Mouse (Mus musculus) mouse embryonic stem cell (cell line): Measurements from ENCODE around the gene Prr13.

Experiments
- in situ Hi-C, 2 experiments: fragments of 300-500 bp; cut with MboI; formaldehyde crosslinking; loops; 1 replicate in 1 of 2; 3 replicates in 1 of 2; pipeline ENCODE4 v1.14.3; 2019 to 2020; ENCODE audit warnings: low sequenced_read_pairs in 2 of 2, low pct_unique_long_range_greater_than_20kb in 1 of 2, mixed read lengths in 1 of 2; ENCODE audit not compliant: unreplicated experiment in 1 of 2

Gene Prr13

DNA sequence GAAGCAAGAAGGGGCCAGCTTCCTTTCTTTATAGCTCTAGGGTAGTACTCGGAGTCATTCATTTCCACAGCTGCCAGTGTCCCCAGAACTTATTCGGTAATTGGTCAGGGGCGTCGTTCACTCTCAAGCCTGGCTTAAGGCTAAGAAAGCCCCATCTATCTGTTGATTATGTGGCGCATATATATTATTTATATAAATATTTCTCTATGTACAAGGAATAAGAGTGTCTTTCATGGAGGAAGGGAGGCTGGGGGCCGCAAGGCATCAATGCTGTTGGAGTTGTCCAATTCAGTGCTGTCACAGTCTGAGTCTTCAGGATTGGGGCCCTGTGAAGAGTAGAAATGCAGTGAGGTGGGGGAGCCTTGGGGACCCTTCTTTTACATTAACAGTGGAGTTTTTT lies 41.0 kb downstream of the Prr13 start:
- in situ Hi-C loops = loop anchor here (10.0 to 25.0 kb wide), 2 partner anchors 413 to 415 kb away; no protein-coding TSS in a partner anchor

DNA sequence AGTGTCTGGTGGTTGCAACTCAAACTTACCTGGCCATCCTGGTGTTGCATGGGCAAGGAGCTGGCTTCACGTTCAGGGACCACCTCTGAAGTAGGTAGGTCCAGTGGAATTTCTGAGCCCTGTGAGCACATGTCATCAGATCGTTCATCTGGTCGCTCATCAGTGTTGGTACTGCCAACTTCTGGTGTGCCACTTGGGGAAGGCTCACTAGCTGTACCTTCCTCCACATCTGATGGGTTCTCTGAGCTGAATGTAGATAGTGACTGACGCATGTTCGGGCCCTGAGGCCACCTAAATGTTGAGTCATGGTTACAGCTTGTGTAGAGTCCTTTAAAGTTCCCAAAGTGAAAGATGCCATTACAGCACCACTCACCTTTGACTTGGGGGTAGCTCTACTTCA lies 41.7 kb downstream of the Prr13 start:
- in situ Hi-C loops = loop anchor here in 1 of 2 experiments (10.0 kb wide), 1 partner anchor 416 kb away; no protein-coding TSS in a partner anchor

DNA sequence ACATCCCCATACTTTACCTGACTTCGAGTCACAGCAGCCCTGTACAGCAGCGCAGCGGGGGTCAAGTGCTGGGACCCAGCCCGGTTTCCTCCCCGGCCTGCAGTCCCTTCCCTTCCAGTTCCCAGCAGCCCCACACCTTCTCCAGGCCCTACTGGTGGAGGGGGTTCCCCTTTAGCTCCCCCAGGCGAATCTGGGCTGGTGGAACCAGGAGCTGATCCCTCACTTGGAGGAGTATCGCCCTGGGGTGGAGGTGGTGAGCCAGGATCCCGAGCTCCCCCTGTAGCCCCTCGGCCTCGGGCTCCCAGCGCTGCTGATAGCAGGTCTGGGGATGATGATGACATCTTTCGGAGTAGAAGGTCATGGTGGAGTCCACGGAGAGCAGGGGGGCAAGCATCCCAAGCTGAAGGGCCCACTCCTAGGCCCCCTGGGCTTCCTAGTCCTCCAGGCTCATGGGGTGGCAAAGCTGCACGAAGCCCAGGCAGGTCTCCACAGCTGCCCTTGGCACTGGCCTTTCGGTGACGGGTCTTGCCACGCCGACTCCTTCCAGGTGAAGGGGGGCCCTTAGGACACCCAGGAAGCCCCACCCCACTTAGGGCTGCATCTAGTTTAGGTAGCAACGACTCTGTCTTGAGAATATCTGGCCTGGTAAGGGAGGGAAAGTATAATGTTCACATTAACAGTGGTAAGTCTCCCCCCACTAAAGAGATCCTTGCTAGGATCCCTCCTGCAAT lies 42.4 kb downstream of the Prr13 start:
- in situ Hi-C loops = loop anchor here in 1 of 2 experiments (10.0 kb wide), 1 partner anchor 416 kb away; no protein-coding TSS in a partner anchor

GRCm38 (mm10) chr15:102502254-102502840 lies 43.5 kb downstream of the Prr13 start:
- in situ Hi-C loops = loop anchor here in 1 of 2 experiments (10.0 kb wide), 1 partner anchor 418 kb away; no protein-coding TSS in a partner anchor

GRCm38 (mm10) chr15:102503447-102503846 lies 44.6 kb downstream of the Prr13 start, which contains the start of gene Gm10337:
Gene Gm10337 (plus strand): TSS chr15:102503722.
- in situ Hi-C loops = loop anchor here in 1 of 2 experiments (10.0 kb wide), 1 partner anchor 419 kb away; no protein-coding TSS in a partner anchor

DNA sequence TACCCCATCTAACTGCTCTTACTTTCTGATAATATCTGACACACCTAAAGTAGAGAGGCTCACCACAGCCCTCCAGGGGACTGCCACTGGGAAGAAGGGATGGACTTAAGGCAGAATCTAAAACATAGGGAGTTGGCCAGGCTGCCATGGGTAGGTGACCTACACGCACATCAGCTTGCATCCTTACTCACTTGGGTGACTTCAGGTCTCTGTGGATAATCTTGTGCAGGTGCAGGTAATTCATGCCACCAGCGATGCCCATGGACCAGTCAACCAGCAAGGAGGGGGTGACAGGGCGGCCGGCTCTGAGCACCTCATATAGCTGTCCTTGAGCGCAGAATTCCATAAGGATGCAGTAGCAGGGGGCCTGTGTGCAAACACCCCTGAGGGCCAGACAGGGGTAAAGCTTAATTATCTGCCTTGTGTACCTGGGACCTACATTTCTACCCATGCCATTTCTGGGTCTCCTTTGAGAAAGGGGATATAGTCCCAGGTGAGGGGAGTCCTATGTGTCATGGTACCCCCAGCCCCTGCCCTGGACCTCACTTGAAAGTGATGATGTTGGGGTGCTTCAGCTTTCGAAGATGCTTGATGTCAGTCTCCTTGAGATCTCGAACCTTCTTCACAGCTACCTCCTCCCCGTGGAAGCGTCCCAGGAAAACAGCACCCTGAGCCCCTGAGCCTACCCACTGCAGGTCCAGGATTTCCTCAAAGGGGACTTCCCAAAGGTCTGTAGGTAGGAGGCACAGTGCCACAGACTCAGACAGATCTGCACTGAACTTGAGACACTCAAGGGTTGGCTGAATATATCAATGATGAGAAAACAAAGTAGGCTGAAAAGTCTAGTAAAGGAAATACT lies 45.3 kb downstream of the Prr13 start:
- in situ Hi-C loops = loop anchor here in 1 of 2 experiments (10.0 kb wide), 1 partner anchor 419 kb away; no protein-coding TSS in a partner anchor

GRCm38 (mm10) chr15:102505073-102505769 lies 46.4 kb downstream of the Prr13 start:
- in situ Hi-C loops = loop anchor here in 1 of 2 experiments (10.0 kb wide), 1 partner anchor 420 kb away; no protein-coding TSS in a partner anchor

DNA sequence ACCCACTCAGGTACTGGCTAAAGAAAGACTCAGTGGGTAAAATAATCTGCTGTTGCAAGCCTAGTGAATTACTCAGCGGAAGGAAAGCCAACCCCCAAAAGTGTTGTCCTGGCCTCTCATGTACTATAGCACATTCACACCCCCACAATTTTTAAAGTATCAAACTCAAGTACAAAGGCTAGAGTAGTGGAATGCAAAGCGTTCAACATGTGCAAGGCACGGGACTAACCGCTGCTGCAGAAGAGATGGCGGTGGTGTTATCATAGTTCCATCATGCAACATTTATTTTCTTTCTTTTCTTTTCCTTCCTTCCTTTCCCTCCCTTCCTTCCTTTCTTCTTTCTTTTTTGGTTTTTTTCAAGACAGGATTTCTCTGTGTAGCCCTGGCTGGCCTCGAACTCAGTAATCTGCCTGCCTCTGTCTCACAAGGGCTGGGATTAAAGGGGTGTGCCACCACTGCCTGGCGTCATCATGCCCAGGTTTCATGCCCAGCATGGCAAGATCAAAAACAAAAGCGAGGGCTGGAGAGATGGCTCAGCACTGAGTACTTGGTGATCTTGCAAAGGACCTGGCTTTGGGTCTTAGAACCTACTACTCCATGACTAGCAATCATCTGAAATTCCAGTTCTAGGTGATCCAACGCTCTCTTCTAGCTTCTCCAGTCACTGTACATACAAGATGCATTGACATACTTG lies 47.1 kb downstream of the Prr13 start:
- in situ Hi-C loops = loop anchor here in 1 of 2 experiments (10.0 kb wide), 1 partner anchor 421 kb away; no protein-coding TSS in a partner anchor

- in situ Hi-C loops = loop anchor here in 1 of 2 experiments (10.0 kb wide), 1 partner anchor 422 kb away; no protein-coding TSS in a partner anchor
Observed at GRCm38 (mm10) chr15:102506464-102506830, 47.6 kb downstream of the Prr13 start.

- in situ Hi-C loops = loop anchor here in 1 of 2 experiments (10.0 kb wide), 1 partner anchor 422 kb away; no protein-coding TSS in a partner anchor
Observed at GRCm38 (mm10) chr15:102506864-102507263, 48.0 kb downstream of the Prr13 start.

- in situ Hi-C loops = loop anchor here in 1 of 2 experiments (10.0 kb wide), 1 partner anchor 423 kb away; no protein-coding TSS in a partner anchor
Observed at GRCm38 (mm10) chr15:102507561-102507960, 48.7 kb downstream of the Prr13 start.

- in situ Hi-C loops = loop anchor here in 1 of 2 experiments (10.0 kb wide), 1 partner anchor 424 kb away; no protein-coding TSS in a partner anchor
Observed at GRCm38 (mm10) chr15:102508336-102508735, 49.5 kb downstream of the Prr13 start.

- in situ Hi-C loops = no loop called here
Observed at GRCm38 (mm10) chr15:102510110-102510509, 51.3 kb downstream of the Prr13 start.

- in situ Hi-C loops = no loop called here
Observed at GRCm38 (mm10) chr15:102510590-102511284, 51.9 kb downstream of the Prr13 start.

GRCm38 (mm10) chr15:102511285-102511833 lies 52.5 kb downstream of the Prr13 start:
- in situ Hi-C loops = no loop called here

- in situ Hi-C loops = no loop called here
Observed at GRCm38 (mm10) chr15:102512010-102512409, 53.2 kb downstream of the Prr13 start.
